In the genomic region with DNA sequence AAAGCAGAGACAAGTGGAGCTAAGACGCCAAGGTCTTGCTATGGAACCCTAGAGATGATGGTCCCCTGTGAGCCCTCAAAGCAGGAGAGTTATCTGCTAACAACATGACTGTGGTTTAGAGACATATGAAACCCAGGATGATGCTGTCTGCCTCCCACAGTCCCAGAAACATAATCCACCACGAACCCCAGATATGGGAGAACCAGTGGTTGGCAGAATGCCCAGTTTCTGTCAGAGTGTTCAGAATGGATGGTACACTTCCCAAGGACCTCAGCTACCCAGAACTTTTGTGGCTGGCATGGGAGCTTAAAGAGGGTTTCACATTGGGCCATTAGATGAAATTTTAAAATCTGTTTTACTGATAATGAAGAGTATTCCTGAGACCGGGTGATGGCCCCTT, we compare ENCODE assay signal across 8 mouse cellular contexts. TPM values are rescaled to one million over a fixed set of nuclear protein-coding genes. Genes with fewer than 3 reads are reported as not detected.
DNase-seq lines count a peak whose midpoint lies in the region; ATAC-seq and TF ChIP-seq lines count a peak whose summit lies in the region.

No protein-coding gene starts in this region.

- 76% methylated on average over 3 of the region's 3 CpGs for WGBS in midbrain, embryonic 11.5 days
- 55% methylated on average over 3 of the region's 3 CpGs for WGBS in midbrain, embryonic 15.5 days

- H3K4me1 ChIP-seq in midbrain, embryonic 11.5 days (ENCODE audit: control insufficient read depth, insufficient read depth, low read length) = no peaks in the 10 kb centered on the region
- H3K4me1 ChIP-seq in midbrain, embryonic 15.5 days = no peaks in the 10 kb centered on the region

- no peaks in the 10 kb centered on the region for H3K27me3 ChIP-seq in midbrain, embryonic 11.5 days (ENCODE audit: control insufficient read depth, insufficient read depth, low read length)
- no peaks in the 10 kb centered on the region for H3K27me3 ChIP-seq in midbrain, embryonic 15.5 days (replicated peaks)

- DNase-seq in heart, postnatal 10 days = peak; percentile 19 to 31
- DNase-seq in heart, postnatal 36 days = no peak
- DNase-seq in midbrain, embryonic 11.5 days (ENCODE audit: low spot score, missing footprints) = peak; percentile 12
- peak; percentile 58 for DNase-seq in adrenal gland, postnatal 10 days
- peak; percentile 35 to 77 for DNase-seq in layer of hippocampus, adult 2 months (ENCODE audit: low spot score in 2 of 2)
- no peak for DNase-seq in cerebellum, postnatal 25 days

- H3K4me2 ChIP-seq in midbrain, embryonic 11.5 days = no peak overlapping the region
- no peak overlapping the region for H3K4me2 ChIP-seq in midbrain, embryonic 15.5 days

- no peaks in the 10 kb centered on the region for H3K9me3 ChIP-seq in midbrain, embryonic 11.5 days (ENCODE audit: control insufficient read depth, low read length)
- no peaks in the 10 kb centered on the region for H3K9me3 ChIP-seq in midbrain, embryonic 15.5 days

- no peak overlapping the region for H3K27ac ChIP-seq in midbrain, embryonic 11.5 days (ENCODE audit: low read depth, low read length)
- no peak overlapping the region for H3K27ac ChIP-seq in midbrain, embryonic 15.5 days
- H3K27ac ChIP-seq in layer of hippocampus, adult 2 months = peak overlapping the region; percentile 64; the same call in 1 of the 2 replicates

- no peak overlapping the region for H3K4me3 ChIP-seq in midbrain, embryonic 11.5 days (ENCODE audit: low read depth, low read length)
- no peak overlapping the region for H3K4me3 ChIP-seq in midbrain, embryonic 15.5 days
- H3K4me3 ChIP-seq in layer of hippocampus, adult 2 months = no peak overlapping the region

- H3K36me3 ChIP-seq in midbrain, embryonic 11.5 days (ENCODE audit: control insufficient read depth, insufficient read depth, low read length) = no peaks in the 10 kb centered on the region
- H3K36me3 ChIP-seq in midbrain, embryonic 15.5 days (replicated peaks) = no peaks in the 10 kb centered on the region

- no peak overlapping the region for H3K9ac ChIP-seq in midbrain, embryonic 11.5 days (ENCODE audit: low read length)
- H3K9ac ChIP-seq in midbrain, embryonic 15.5 days = no peak overlapping the region

- ATAC-seq in midbrain, embryonic 11.5 days (ENCODE audit: low FRiP score) = no peak
- ATAC-seq in midbrain, embryonic 15.5 days (replicated peaks) = no peak
- ATAC-seq in megakaryocyte-erythroid progenitor cell, adult 5-6 weeks (replicated peaks; ENCODE audit: low FRiP score, low TSS enrichment, poor library complexity, severe bottlenecking) = no peak

- intact Hi-C loops in heart, postnatal 10 days (cut with DNase I) = loop anchor here (5.0 kb wide), 1 partner anchor 59 kb away; no protein-coding TSS in a partner anchor
- intact Hi-C loops in heart, postnatal 36 days (cut with DNase I) = loop anchor here (5.0 kb wide), 1 partner anchor 59 kb away; no protein-coding TSS in a partner anchor

- TF ChIP-seq CTCF in layer of hippocampus, adult 2 months (conservative IDR thresholded peaks at IDR 0.05) = no peak

RNA-seq across cellular contexts. Expression of gene Ptpru, which starts 57.1 kb away (rescaled TPM):
- 1 to 10 TPM; 2.0 to 3.0 TPM for total RNA-seq in heart, postnatal 10 days (2021)
- total RNA-seq in heart, postnatal 36 days (2021) = 1 to 10 TPM; 4.3 to 5.9 TPM
- 9.6 and 11.4 TPM in 2 replicates for polyA plus RNA-seq in midbrain, embryonic 11.5 days (2014; fragmentation: Nextera tagmentation; extraction: Ambion mirVana)
- polyA plus RNA-seq in midbrain, embryonic 15.5 days (2015; fragmentation: Nextera tagmentation; extraction: Ambion mirVana) = 22.1 and 27.9 TPM in 2 replicates
- 10 to 100 TPM; 27.0 to 33.8 TPM for total RNA-seq in adrenal gland, postnatal 10 days (2021)
- 100 to 1,000 TPM; 101 to 108 TPM for total RNA-seq in layer of hippocampus, adult 2 months (2021)
- not detected in 2 replicates for total RNA-seq in megakaryocyte-erythroid progenitor cell, adult 5-6 weeks (2014; fragmentation: Nextera tagmentation)
- not detected in 2 replicates for total RNA-seq in megakaryocyte-erythroid progenitor cell, adult 5-6 weeks (2017)

Comparison
In these comparisons a context has a peak if more than half of its experiments do, and no peak if none do; other contexts are left out.
1. DNase-seq: peak in heart, postnatal 10 days (2 of 2), midbrain, embryonic 11.5 days (single experiment), adrenal gland, postnatal 10 days (single experiment) and layer of hippocampus, adult 2 months (2 of 2); none in heart, postnatal 36 days (0 of 2) and cerebellum, postnatal 25 days (0 of 2).
2. RNA of gene Ptpru, which starts 57.1 kb away (total RNA-seq): 101 to 108 TPM in layer of hippocampus, adult 2 months and 27.0 to 33.8 TPM in adrenal gland, postnatal 10 days; 4.3 to 5.9 TPM in heart, postnatal 36 days, 2.0 to 3.0 TPM in heart, postnatal 10 days and not detected in megakaryocyte-erythroid progenitor cell, adult 5-6 weeks; every median in the first group is over 4 times any median in the second.